Mouse (Mus musculus): Measurements from ENCODE around the gene Prdm1. TPM values are rescaled to one million over a fixed set of nuclear protein-coding genes. Genes with fewer than 3 reads are reported as not detected.

Gene Prdm1
- polyA plus RNA-seq, 1 experiment from 2014 or later, result 26.3 TPM

GRCm38 (mm10) chr10:44465618-44466017 is 62.7 kb downstream of the Prdm1 start:
- peaks cover 27% of the 10 kb centered on the region; the same call in 1 of the 2 replicates for H3K27me3 ChIP-seq (replicated peaks; ENCODE audit: control insufficient read depth, insufficient read depth, low read length)
- 11% methylated on average over 8 of the region's 8 CpGs for WGBS

DNA sequence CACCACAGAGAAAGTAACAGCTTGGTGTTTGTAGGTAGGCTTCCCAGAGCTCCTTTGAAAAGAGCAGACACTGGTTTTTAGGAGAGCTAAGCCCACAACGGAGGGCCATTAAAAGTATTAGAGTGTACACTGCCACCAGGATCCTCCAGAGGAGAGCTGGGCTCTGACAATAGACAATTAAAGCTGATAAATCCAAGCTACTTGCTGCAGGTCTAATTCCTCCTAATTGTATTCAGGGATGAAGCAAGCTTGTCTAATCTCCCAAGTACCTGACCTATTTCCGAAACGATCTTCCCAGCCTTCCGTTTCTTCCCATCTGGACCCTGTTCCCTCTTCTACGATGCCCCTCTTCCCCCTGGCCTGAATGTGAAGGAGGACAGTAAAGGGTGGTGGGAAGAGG is 63.7 kb downstream of the Prdm1 start:
- Histone ChIP-seq H3K9me3 (ENCODE audit: control insufficient read depth, low read length) (no peaks in the 10 kb centered on the region), H3K4me1 (replicated peaks; ENCODE audit: control insufficient read depth, insufficient read depth, low read length) (peaks cover 10% of the 10 kb centered on the region), H3K9ac (ENCODE audit: low read length) (no peak overlapping the region), H3K4me3 (ENCODE audit: low read depth, low read length) (no peak overlapping the region), H3K27me3 (replicated peaks; ENCODE audit: control insufficient read depth, insufficient read depth, low read length) (peaks cover 28% of the 10 kb centered on the region; the same call in 1 of the 2 replicates), H3K36me3 (ENCODE audit: control insufficient read depth, insufficient read depth, low read length) (no peaks in the 10 kb centered on the region), H3K27ac (ENCODE audit: low read depth) (no peak overlapping the region), H3K4me2 (ENCODE audit: low read length) (no peak overlapping the region)
- DNase-seq (ENCODE audit: low spot score), result no peak
- 80% methylated on average over 5 of the region's 5 CpGs for WGBS
- ATAC-seq (replicated peaks; ENCODE audit: low FRiP score, low TSS enrichment, low read depth), result no peak

More at GRCm38 (mm10) chr10:44465618-44466017, 62.7 kb downstream of the Prdm1 start:
- Histone ChIP-seq H3K4me2 (ENCODE audit: low read length) (no peak overlapping the region), H3K4me1 (replicated peaks; ENCODE audit: control insufficient read depth, insufficient read depth, low read length) (peaks cover 7% of the 10 kb centered on the region; the same call in 1 of the 2 replicates), H3K9me3 (ENCODE audit: control insufficient read depth, low read length) (no peaks in the 10 kb centered on the region), H3K36me3 (ENCODE audit: control insufficient read depth, insufficient read depth, low read length) (no peaks in the 10 kb centered on the region), H3K27ac (ENCODE audit: low read depth) (no peak overlapping the region), H3K9ac (ENCODE audit: low read length) (no peak overlapping the region), H3K4me3 (ENCODE audit: low read depth, low read length) (no peak overlapping the region)
- no peak for DNase-seq (ENCODE audit: low spot score)
- ATAC-seq (replicated peaks; ENCODE audit: low FRiP score, low TSS enrichment, low read depth), result no peak

DNA sequence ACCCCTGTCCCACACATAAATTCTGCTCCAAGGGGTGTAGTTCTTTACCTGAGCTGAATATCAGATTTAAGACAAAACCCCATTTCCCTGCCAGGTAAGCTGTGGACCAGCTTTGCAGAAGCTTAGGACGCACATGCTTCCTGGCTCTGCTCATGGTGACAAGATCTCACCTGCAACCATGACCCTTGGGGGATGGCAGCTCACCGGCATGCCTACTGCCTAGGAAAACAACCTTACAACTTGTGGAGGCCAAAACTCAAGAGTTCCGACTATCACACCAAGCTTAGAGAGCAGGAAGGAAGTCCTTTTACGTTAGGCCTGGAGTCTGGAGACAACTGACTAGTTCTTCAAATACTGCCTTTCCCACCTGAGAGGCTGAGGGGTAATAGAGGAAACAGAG is 64.4 kb downstream of the Prdm1 start:
- Histone ChIP-seq H3K27me3 (replicated peaks; ENCODE audit: control insufficient read depth, insufficient read depth, low read length) (peaks cover 32% of the 10 kb centered on the region; the same call in 1 of the 2 replicates), H3K4me1 (replicated peaks; ENCODE audit: control insufficient read depth, insufficient read depth, low read length) (peaks cover 16% of the 10 kb centered on the region), H3K4me3 (ENCODE audit: low read depth, low read length) (no peak overlapping the region), H3K4me2 (ENCODE audit: low read length) (no peak overlapping the region), H3K9me3 (ENCODE audit: control insufficient read depth, low read length) (no peaks in the 10 kb centered on the region), H3K36me3 (ENCODE audit: control insufficient read depth, insufficient read depth, low read length) (no peaks in the 10 kb centered on the region), H3K27ac (ENCODE audit: low read depth) (no peak overlapping the region), H3K9ac (ENCODE audit: low read length) (no peak overlapping the region)
- DNase-seq (ENCODE audit: low spot score), result no peak
- no peak for ATAC-seq (replicated peaks; ENCODE audit: low FRiP score, low TSS enrichment, low read depth)
- WGBS, result 84% methylated on average over 4 of the region's 4 CpGs

GRCm38 (mm10) chr10:44462351-44462750 is 66.0 kb downstream of the Prdm1 start:
- DNase-seq (ENCODE audit: low spot score) (no peak), ATAC-seq (replicated peaks; ENCODE audit: low FRiP score, low TSS enrichment, low read depth) (no peak)
- Histone ChIP-seq H3K27me3 (replicated peaks; ENCODE audit: control insufficient read depth, insufficient read depth, low read length) (peaks cover 33% of the 10 kb centered on the region; the same call in 1 of the 2 replicates), H3K4me3 (ENCODE audit: low read depth, low read length) (no peak overlapping the region), H3K4me2 (ENCODE audit: low read length) (no peak overlapping the region), H3K27ac (ENCODE audit: low read depth) (no peak overlapping the region), H3K36me3 (ENCODE audit: control insufficient read depth, insufficient read depth, low read length) (no peaks in the 10 kb centered on the region), H3K9me3 (ENCODE audit: control insufficient read depth, low read length) (no peaks in the 10 kb centered on the region), H3K9ac (ENCODE audit: low read length) (no peak overlapping the region), H3K4me1 (replicated peaks; ENCODE audit: control insufficient read depth, insufficient read depth, low read length) (peaks cover 22% of the 10 kb centered on the region)
- WGBS, result 86% methylated on average over 8 of the region's 8 CpGs

DNA sequence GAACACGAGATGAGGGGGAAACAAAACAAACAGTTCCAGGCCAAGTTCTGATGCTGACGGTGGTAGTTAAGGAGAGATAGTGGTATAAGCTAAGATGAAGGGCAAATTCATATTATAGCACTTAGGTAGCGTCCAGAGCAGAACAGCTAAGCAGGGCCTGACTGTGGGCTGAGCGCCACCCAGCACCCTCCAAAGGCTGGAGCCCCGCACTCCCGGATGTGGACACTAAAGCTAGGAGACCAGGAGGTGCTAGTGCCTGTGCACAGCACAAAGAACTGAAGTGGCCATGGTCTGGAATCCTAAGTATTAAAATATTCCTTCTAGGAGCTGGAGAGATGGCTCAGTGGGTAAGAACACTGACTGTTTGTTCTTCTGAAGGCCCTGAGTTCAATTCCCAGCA is 67.2 kb downstream of the Prdm1 start:
- Histone ChIP-seq H3K36me3 (ENCODE audit: control insufficient read depth, insufficient read depth, low read length) (no peaks in the 10 kb centered on the region), H3K27me3 (replicated peaks; ENCODE audit: control insufficient read depth, insufficient read depth, low read length) (peaks cover 36% of the 10 kb centered on the region), H3K4me3 (ENCODE audit: low read depth, low read length) (no peak overlapping the region), H3K27ac (ENCODE audit: low read depth) (no peak overlapping the region), H3K4me1 (replicated peaks; ENCODE audit: control insufficient read depth, insufficient read depth, low read length) (peaks cover 22% of the 10 kb centered on the region), H3K9me3 (ENCODE audit: control insufficient read depth, low read length) (no peaks in the 10 kb centered on the region), H3K4me2 (ENCODE audit: low read length) (no peak overlapping the region), H3K9ac (ENCODE audit: low read length) (no peak overlapping the region)
- DNase-seq (ENCODE audit: low spot score) (no peak), ATAC-seq (replicated peaks; ENCODE audit: low FRiP score, low TSS enrichment, low read depth) (no peak)
- WGBS, result 91% methylated on average over 6 of the region's 6 CpGs

DNA sequence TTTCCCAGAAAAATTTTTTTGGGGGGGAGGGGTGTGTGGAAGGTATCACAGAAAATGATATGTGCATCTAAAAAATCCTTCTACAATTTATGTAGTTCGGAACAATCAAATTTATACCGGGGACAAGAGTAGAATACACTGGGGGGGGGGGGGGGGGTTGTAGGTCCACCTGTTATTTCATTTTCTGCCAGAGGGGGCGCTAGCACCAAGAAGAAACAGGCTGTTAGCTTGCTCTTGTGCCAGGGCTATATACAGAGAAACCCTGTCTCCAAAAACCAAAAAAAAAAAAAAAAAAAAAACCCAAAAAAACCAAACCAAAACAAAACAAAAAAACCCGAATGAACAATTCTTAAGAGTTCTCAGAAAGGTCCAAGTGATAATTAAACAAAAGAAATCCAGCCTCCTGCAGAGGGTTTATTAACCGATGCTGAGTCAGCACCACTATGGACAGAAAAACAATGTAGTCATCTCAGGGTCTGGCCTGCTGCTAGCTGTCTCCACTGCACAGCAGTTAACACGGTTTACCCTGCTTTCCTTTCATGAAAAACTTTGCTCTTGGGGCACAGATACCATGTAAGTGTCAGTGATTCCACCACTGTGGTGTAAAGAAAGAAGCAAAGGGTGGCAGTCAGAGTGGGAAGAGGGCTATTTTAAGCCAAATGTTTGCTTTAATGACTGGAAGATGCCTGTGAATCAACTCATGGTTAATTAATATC is 68.0 kb downstream of the Prdm1 start:
- H3K4me1 ChIP-seq (replicated peaks; ENCODE audit: control insufficient read depth, insufficient read depth, low read length), result peaks cover 19% of the 10 kb centered on the region
- WGBS, result 23% methylated on average over 6 of the region's 6 CpGs

GRCm38 (mm10) chr10:44459321-44460000 is 68.8 kb downstream of the Prdm1 start:
- no peak for ATAC-seq (replicated peaks; ENCODE audit: low FRiP score, low TSS enrichment, low read depth)
- H3K4me3 ChIP-seq (ENCODE audit: low read depth, low read length), result peak overlapping the region; percentile 51
- peaks cover 31% of the 10 kb centered on the region for H3K27me3 ChIP-seq (replicated peaks; ENCODE audit: control insufficient read depth, insufficient read depth, low read length)
- H3K36me3 ChIP-seq (ENCODE audit: control insufficient read depth, insufficient read depth, low read length), result no peaks in the 10 kb centered on the region
- no peak for DNase-seq (ENCODE audit: low spot score)
- H3K27ac ChIP-seq (ENCODE audit: low read depth), result peak overlapping the region; percentile 63
- H3K9ac ChIP-seq (ENCODE audit: low read length), result peak overlapping the region; percentile 54; the same call in 1 of the 2 replicates
- WGBS, result 11% methylated on average over 11 of the region's 11 CpGs
- peaks cover 15% of the 10 kb centered on the region for H3K4me1 ChIP-seq (replicated peaks; ENCODE audit: control insufficient read depth, insufficient read depth, low read length)
- no peaks in the 10 kb centered on the region for H3K9me3 ChIP-seq (ENCODE audit: control insufficient read depth, low read length)
- H3K4me2 ChIP-seq (ENCODE audit: low read length), result peak overlapping the region; percentile 92

More for the DNA sequence above, 68.0 kb downstream of the Prdm1 start:
- H3K4me3 ChIP-seq (ENCODE audit: low read depth, low read length), result no peak overlapping the region
- ATAC-seq (replicated peaks; ENCODE audit: low FRiP score, low TSS enrichment, low read depth) (no peak), DNase-seq (ENCODE audit: low spot score) (no peak)
- H3K27me3 ChIP-seq (replicated peaks; ENCODE audit: control insufficient read depth, insufficient read depth, low read length), result peaks cover 39% of the 10 kb centered on the region
- no peaks in the 10 kb centered on the region for H3K9me3 ChIP-seq (ENCODE audit: control insufficient read depth, low read length)
- H3K27ac ChIP-seq (ENCODE audit: low read depth), result no peak overlapping the region
- H3K9ac ChIP-seq (ENCODE audit: low read length), result no peak overlapping the region
- no peaks in the 10 kb centered on the region for H3K36me3 ChIP-seq (ENCODE audit: control insufficient read depth, insufficient read depth, low read length)
- no peak overlapping the region for H3K4me2 ChIP-seq (ENCODE audit: low read length)

GRCm38 (mm10) chr10:44458534-44459315 is 69.6 kb downstream of the Prdm1 start:
- Histone ChIP-seq H3K27ac (ENCODE audit: low read depth) (peak overlapping the region; percentile 63), H3K4me3 (ENCODE audit: low read depth, low read length) (peak overlapping the region; percentile 51), H3K9me3 (ENCODE audit: control insufficient read depth, low read length) (no peaks in the 10 kb centered on the region), H3K9ac (ENCODE audit: low read length) (peak overlapping the region; percentile 54), H3K4me1 (replicated peaks; ENCODE audit: control insufficient read depth, insufficient read depth, low read length) (peaks cover 15% of the 10 kb centered on the region), H3K27me3 (replicated peaks; ENCODE audit: control insufficient read depth, insufficient read depth, low read length) (peaks cover 30% of the 10 kb centered on the region), H3K36me3 (ENCODE audit: control insufficient read depth, insufficient read depth, low read length) (no peaks in the 10 kb centered on the region), H3K4me2 (ENCODE audit: low read length) (peak overlapping the region; percentile 92)
- peak; percentile 85 for DNase-seq (ENCODE audit: low spot score)
- peak; percentile 91 for ATAC-seq (replicated peaks; ENCODE audit: low FRiP score, low TSS enrichment, low read depth)
- WGBS, result under 1% methylated on average over 54 of the region's 54 CpGs

Data from intestine, embryonic 14.5 days (tissue).